Mouse (Mus musculus): ENCODE results near the gene Sh3d21. TPM values are rescaled to one million over a fixed set of nuclear protein-coding genes. Genes with fewer than 3 reads are reported as not detected.
A peak's percentile ranks its signal among the peaks of the same experiment; 100 is the strongest.
"Not testable (repeated sequence)": the region's sequence is repeated elsewhere in the genome, so short reads cannot be mapped to it uniquely, and the experiment has no call there.

Sh3d21 gene
- total and polyA plus RNA-seq, 3 experiments = 0.31 to 1.3 TPM; not detected in 1

DNA sequence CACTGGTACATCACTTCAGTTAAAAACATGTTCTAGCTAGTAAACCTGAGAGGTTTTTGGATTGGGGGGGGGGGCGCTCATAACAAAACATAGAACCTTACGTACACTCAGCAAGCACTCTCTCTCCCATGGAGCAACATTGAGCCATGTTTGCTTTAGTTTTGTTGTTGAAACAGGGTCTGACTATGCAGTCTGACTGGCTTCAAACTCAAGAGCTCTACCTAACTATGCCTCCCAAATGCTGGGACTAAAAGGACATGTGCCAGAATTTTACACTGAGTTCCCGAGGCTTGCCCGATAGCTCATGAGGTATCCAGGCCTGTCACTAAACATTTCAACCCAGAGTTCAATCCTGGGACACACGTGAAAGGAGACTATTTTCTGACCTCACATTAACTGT is 19.7 kb upstream of the Sh3d21 start:
- Histone ChIP-seq H3K27me3 (ENCODE audit: control insufficient read depth in 1 of 2, insufficient read depth in 2 of 2, low read length in 2 of 2) (no peaks in the 10 kb centered on the region), H3K4me3 (ENCODE audit: control insufficient read depth in 1 of 2, insufficient read depth in 1 of 2, low read depth in 2 of 2, low read length in 2 of 2) (no peak overlapping the region), H3K9ac (ENCODE audit: control insufficient read depth, low read depth, low read length, poor library complexity, severe bottlenecking) (no peak overlapping the region), H3K27ac (ENCODE audit: control insufficient read depth, low read depth, low read length) (no peak overlapping the region), H3K36me3 (ENCODE audit: control insufficient read depth in 1 of 2, insufficient read depth in 2 of 2, low read length in 2 of 2) (peaks cover 0 to 68% of the 10 kb centered on the region in 2 experiments; a peak in 2 of 4 replicates), H3K9me3 (replicated peaks; ENCODE audit: insufficient read depth, low read length) (no peaks in the 10 kb centered on the region), H3K4me1 (ENCODE audit: control insufficient read depth in 1 of 2, insufficient read depth in 2 of 2, low read length in 2 of 2) (no peaks in the 10 kb centered on the region), H3K79me2 (ENCODE audit: control insufficient read depth, insufficient read depth, low read length, poor library complexity) (peaks cover 19% of the 10 kb centered on the region)
- 0 out of 4 replicates have a peak, but pooled peaks of 1 of the 2 experiments have one; percentile 24 for TF ChIP-seq POLR2A (IDR thresholded peaks at IDR 0.05; ENCODE audit: control insufficient read depth in 1 of 2, insufficient read depth in 1 of 2, low read depth in 1 of 2, low read length in 2 of 2, poor library complexity in 1 of 2)
- TF ChIP-seq GATA1 (IDR thresholded peaks at IDR 0.05; ENCODE audit: low read depth, low read length) = no peak
- DNase-seq (ENCODE audit: low read depth, low spot score) = no peak

- H3K9ac ChIP-seq (ENCODE audit: control insufficient read depth, low read depth, low read length, poor library complexity, severe bottlenecking) = no peak overlapping the region
- H3K4me3 ChIP-seq (ENCODE audit: control insufficient read depth in 1 of 2, insufficient read depth in 1 of 2, low read depth in 2 of 2, low read length in 2 of 2) = no peak overlapping the region
- TF ChIP-seq RAD21 (IDR thresholded peaks at IDR 0.05; ENCODE audit: low read depth, low read length) = peak; percentile 29
- no peak for TF ChIP-seq TCF12 (IDR thresholded peaks at IDR 0.05; ENCODE audit: low read depth, low read length)
- 0 out of 2 replicates have a peak, but pooled peaks have one; percentile 32 for TF ChIP-seq MYC (IDR thresholded peaks at IDR 0.05; ENCODE audit: low read depth, low read length)
- peak; percentile 46 to 60 (median 48) for TF ChIP-seq CTCF (IDR thresholded peaks at IDR 0.05 in 2 of 3, conservative IDR thresholded peaks at IDR 0.05 in 1 of 3; ENCODE audit: control insufficient read depth in 1 of 3, insufficient read depth in 1 of 3, low read depth in 2 of 3, low read length in 3 of 3, poor library complexity in 1 of 3, severe bottlenecking in 1 of 3)
- TF ChIP-seq SMC3 (IDR thresholded peaks at IDR 0.05; ENCODE audit: low read depth, low read length) = peak; percentile 41
- TF ChIP-seq POLR2AphosphoS2 (IDR thresholded peaks at IDR 0.05; ENCODE audit: low read length) = 0 out of 2 replicates have a peak, but pooled peaks have one; percentile 43
- no peak overlapping the region for H3K27ac ChIP-seq (ENCODE audit: control insufficient read depth, low read depth, low read length)
- DNase-seq (ENCODE audit: low read depth, low spot score) = peak; percentile 55
- peaks cover 10% of the 10 kb centered on the region; the same call in 1 of the 2 replicates for H3K79me2 ChIP-seq (ENCODE audit: control insufficient read depth, insufficient read depth, low read length, poor library complexity)
- no peaks in the 10 kb centered on the region for H3K4me1 ChIP-seq (ENCODE audit: control insufficient read depth in 1 of 2, insufficient read depth in 2 of 2, low read length in 2 of 2)
- H3K27me3 ChIP-seq (ENCODE audit: control insufficient read depth in 1 of 2, insufficient read depth in 2 of 2, low read length in 2 of 2) = no peaks in the 10 kb centered on the region
- H3K36me3 ChIP-seq (ENCODE audit: control insufficient read depth in 1 of 2, insufficient read depth in 2 of 2, low read length in 2 of 2) = peaks cover 0 to 65% of the 10 kb centered on the region in 2 experiments; a peak in 2 of 4 replicates
- no peaks in the 10 kb centered on the region for H3K9me3 ChIP-seq (replicated peaks; ENCODE audit: insufficient read depth, low read length)
These were observed 18.1 kb upstream of the Sh3d21 start for GRCm38 (mm10) chr4:126181170-126181957.

- not testable (repeated sequence) for H3K79me2 ChIP-seq (ENCODE audit: control insufficient read depth, insufficient read depth, low read length, poor library complexity); H3K27me3 ChIP-seq (ENCODE audit: control insufficient read depth in 1 of 2, insufficient read depth in 2 of 2, low read length in 2 of 2); H3K4me1 ChIP-seq (ENCODE audit: control insufficient read depth in 1 of 2, insufficient read depth in 2 of 2, low read length in 2 of 2); H3K9me3 ChIP-seq (replicated peaks; ENCODE audit: insufficient read depth, low read length); DNase-seq (ENCODE audit: low read depth, low spot score); H3K4me3 ChIP-seq (ENCODE audit: control insufficient read depth in 1 of 2, insufficient read depth in 1 of 2, low read depth in 2 of 2, low read length in 2 of 2); H3K27ac ChIP-seq (ENCODE audit: control insufficient read depth, low read depth, low read length); H3K9ac ChIP-seq (ENCODE audit: control insufficient read depth, low read depth, low read length, poor library complexity, severe bottlenecking)
- H3K36me3 ChIP-seq (ENCODE audit: control insufficient read depth in 1 of 2, insufficient read depth in 2 of 2, low read length in 2 of 2) = peaks cover 0 to 55% of the 10 kb centered on the region in 2 experiments; a peak in 2 of 4 replicates
These were observed 12.7 kb upstream of the Sh3d21 start for GRCm38 (mm10) chr4:126175980-126176379.
